Mouse (Mus musculus) spleen, adult 12 weeks (tissue): ENCODE results near the gene Rab3c.

Source experiments
- DNase-seq: peaks from one replicate; pipeline ENCODE4 v3.0.0; 2022; ENCODE audit warnings: low spot score

Gene Rab3c

DNA sequence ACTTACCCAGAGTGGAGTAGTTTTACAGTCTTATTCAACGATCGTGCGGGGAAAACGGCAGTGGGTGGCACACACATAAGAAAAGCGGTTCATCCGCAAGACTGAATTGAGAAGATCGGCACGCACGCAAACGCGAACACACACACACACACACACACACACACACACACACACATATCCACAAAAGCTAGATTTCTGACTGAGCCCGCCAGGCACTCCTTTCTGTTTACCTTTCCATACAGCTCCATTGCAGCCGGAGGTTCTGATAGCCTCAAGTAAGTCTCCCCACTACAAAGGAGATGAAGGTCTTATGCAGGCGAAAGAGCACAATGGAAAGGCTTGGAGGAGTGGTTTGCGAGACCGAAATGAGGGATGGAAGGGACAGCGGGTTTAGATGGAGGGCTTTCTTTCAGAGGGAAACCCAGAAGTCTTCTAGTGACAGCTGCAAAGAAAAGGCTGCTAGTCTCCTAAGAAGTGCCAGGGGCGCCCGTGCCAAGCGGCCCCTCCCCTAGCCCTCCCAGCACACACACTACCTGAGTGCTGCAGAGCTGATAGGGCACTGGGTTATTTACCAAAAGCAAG, at the start of gene Rab3c:
Gene Rab3c, minus strand, starts transcription at position 434 of the 582 bp plus-strand sequence.
- DNase-seq: no peak

DNA sequence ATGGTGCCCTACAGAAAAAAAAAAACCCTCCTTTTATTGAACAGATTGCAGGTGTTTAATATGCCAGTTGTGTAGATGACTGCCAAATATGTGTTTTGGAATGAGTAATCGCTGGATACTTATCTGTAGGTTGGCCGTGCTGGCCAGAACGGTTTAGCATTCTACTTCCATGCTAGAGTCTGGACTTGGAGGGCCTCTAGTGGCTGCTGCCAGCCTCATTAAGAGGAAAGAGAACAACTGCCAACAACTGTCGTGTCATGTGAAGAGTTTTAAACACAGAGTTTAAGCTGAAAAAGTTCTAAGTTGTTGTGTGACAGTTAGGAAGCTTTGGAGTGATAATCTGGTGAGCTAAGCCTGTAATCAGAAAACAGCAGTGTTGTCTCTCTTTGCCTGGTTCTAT, 38.0 kb upstream of the Rab3c start:
- DNase-seq: no peak

DNA sequence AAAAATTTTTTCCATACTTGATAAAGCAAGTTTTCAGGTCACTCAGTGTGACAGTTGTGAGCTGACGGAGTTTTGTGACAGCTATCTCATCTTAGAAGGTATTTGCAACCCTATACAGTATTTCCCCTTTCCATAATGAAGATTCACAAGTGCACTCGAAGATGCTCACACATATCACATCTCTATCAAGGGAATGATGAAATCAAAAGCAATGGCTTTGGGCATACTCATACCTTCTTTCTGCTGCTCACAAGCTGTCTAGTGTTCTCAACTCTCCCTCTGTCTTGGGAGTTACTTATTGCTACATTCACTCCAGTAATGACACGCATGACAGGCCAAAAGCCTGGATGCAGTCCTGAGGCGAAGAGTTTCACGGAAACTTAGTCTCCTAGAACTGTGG, 26.4 kb upstream of the Rab3c start:
- DNase-seq: no peak

DNA sequence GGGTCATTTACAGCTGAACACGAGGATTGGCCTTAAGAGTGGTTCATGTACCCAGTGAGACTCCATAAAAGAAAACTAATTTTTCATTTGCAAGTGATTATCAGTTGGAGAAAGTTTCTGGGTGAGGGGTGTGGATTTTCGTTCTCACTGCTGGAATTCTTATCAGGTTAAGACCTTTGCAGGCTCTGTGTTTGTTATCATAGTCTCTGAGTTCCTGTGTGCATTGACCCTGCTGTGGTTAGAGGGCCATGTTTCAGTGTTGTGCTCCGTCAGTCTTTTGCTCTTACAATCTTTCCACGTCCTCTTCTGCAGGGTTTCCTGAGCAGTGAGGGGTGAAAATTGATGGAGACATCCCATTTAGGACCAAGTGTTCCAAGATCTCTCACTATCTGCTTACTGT, 16.3 kb upstream of the Rab3c start:
- DNase-seq: no peak

DNA sequence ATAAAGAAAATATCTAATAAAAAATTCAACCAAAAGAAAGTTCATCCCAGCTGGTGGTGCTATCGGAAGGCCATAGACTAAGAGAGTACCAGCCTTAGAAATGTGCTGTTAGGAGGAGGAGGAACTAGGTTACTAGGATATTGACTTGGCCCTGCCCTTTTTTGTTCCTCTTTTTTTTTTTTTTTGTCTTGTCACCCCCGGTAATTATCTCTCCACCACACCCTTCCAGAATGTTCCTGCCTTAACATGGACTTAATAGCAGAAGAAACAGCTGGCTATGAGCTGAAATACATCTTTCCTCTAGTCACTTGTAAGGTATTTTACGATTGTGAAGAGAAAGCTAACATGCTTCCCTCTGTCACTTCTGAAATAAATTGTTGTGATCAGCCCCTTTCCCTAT, 7.7 kb upstream of the Rab3c start:
- no peak for DNase-seq

DNA sequence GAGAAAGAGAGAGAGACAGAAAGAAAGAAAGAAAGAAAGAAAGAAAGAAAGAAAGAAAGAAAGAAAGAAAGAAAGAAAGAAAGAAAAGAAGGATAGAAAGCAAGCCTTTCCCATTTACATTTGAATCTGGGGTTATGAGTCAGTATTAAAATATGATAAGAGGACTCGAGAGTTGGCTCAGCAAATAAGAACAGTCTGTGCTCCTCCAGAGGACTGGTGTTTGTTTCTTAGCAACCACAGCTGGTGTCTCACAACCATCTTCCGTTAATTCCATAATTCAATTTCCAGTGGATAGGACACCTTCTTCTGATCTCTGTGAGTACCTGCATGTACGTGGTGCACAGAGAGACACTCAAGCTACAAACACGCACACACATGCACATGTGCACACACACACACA, 3.0 kb upstream of the Rab3c start:
- DNase-seq: no peak

DNA sequence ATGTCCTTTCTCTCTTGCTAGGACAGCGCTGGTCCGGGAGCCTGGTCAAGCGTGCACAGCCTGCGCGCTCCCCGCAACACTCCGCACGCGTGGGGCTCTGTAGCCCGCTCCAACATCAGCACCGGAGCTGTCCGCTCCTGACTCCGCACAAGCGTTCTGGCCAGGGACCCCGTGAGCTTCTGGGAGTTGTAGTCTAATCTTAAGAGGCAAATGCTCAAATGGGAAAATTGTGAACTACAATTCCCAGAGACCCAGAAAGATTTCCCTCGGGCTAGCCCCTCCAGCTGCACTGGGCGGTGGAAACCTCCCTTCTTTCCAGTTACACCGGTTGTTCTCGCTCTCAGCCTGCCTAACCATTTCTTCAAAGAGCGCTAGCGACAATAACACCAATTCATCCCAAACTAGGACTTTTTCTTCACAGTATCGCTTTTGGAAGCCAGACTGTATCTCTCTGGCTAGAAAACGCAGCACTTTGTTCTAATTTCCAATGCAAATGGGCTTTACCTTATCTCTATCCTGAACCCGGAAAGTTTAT, 701 bp downstream of the Rab3c start:
- DNase-seq: no peak

DNA sequence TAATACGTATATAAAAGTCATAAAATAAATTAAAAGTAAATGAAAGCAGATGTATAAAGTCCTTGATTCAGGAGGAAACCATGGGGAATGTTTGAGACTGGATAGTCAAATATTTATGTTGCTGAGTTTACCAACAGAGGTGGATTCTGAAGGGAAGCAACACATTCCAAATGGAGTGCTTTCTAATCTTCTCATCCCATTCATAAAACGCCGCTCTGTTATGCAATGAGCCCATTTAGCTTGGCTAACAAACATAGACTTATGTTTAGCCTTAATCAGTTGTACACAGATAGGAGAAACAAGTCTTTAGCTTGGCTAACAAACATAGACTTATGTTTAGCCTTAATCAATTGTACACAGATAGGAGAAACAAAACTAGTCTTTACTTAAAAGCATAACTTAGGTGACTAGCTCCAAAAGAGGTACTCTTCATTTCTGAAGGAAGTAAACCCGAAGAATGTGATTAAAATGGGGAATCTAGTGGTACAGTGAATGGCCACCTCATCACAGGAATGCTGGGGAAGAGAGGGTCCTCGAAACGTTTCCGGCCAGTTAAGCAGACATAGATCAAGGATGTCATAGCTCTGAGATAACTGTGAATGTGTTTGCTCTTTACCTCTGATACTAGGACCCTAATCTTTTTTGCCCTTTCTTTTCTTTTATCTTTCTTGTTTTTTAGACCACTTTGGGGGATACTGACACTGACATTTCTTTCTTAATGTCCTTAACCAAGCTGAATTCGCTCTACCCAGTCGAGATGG, 1.6 kb downstream of the Rab3c start:
- no peak for DNase-seq

DNA sequence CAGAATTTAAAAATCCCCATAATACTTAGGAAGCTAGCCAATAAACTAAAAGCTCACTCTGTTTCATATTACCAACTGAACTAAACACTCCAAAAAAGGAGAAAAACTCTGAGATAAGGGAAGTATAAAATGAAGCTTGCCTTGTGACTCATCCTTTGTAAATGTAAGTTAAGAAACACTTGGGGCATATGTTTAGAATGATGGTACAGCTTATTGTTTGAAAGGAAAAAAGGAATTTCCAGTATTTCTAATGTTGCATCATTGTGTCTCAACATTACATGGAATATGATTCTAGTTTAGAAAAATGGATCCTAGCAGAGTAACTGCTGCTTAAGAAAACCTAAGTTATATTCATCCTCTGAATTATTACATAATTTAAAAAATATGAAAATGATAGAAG, 3.1 kb downstream of the Rab3c start:
- DNase-seq: no peak

DNA sequence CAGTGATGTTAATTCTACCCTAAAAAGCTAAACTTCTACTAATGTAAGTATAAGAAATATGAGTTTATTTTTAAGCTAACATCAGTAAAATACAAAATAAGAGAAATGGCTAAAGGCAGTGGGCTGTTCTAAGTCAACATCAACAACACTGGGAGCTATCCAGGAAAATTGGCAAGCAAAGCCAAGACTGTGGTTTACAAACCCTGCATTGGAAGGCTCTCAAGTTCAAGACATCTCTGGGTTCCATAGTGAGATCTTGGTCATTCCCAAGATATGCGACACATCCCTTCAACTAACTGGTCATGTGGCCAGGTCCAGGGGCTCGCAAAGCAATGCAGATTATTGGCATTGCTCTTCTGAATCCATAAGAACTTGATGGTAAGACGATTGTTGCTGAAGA, 5.3 kb downstream of the Rab3c start:
- DNase-seq: no peak

DNA sequence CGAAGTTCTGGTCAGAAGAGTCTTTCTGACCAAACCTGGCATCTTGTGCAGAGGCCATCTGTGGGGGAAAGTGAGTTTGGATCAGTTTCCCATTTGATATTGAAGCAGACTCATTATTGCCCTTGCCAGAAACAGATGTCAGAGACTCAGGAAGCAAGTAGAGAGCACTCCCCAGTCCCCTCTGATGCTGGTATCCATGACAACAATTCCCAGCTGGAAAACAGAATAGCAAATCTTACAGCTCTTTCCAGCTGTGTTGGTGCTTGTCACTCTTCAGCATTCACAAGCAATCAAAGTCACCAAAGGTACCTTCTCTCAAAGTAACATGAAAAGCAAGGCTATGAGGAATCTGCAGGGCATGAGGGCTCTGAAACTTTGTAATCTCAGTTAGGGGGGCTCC, 20.1 kb downstream of the Rab3c start:
- DNase-seq: no peak

DNA sequence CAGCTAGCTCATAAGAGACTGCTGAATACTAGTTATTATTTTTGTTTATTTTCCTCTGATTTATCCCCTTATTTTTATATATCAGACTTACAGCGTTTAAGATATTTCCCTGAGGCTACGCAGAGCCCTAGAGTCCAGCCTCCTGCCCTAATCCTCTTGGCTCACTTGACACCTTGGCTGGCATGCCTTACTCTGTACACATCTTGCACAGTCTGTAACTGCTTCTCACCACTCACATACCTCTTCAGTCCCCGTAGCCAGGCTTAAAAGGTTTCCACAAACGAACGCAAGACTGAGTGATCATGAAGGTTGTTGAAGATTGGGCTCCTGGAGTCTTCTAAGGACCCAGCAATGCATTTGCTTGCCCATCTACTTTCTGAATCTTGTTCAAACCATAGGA, 29.3 kb downstream of the Rab3c start:
- no peak for DNase-seq

DNA sequence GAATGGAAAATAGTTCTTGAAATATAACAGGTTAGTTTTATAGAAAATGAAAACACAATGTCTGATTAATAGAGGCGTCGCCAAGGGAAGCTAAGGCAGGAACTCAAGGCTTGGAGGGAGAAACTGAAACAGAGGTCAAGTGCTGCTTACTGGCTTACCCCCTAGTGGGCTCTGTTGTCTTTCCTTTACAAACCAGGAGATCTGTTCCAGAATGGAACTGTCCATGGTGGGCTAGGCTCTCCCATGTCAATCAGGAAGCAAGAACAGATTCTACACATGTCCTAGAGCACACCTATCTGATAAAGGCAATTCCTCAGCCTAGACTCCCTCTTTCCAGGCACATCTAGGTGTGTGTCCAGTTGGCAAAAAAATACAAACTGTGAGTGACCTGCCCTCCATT, 32.3 kb downstream of the Rab3c start:
- no peak for DNase-seq

DNA sequence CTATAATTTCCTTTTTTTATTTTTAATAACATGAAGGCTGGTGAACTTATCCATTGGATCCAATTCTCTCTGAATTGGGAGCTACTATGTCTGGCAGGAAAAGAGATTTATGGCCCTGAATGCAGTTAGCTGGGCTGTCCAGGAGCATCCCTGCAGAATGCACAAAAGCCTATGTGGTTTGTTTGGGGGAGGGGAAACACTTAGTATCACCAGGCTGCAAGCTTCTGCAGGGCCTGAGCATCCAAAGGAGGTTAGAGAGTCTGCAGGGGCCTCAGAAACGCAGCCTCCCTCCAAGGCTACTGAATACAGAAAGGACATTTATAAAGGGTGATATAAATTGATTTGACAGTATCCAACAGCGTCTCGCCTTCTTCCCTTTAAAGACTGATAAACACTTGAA, 41.8 kb downstream of the Rab3c start:
- DNase-seq: no peak

DNA sequence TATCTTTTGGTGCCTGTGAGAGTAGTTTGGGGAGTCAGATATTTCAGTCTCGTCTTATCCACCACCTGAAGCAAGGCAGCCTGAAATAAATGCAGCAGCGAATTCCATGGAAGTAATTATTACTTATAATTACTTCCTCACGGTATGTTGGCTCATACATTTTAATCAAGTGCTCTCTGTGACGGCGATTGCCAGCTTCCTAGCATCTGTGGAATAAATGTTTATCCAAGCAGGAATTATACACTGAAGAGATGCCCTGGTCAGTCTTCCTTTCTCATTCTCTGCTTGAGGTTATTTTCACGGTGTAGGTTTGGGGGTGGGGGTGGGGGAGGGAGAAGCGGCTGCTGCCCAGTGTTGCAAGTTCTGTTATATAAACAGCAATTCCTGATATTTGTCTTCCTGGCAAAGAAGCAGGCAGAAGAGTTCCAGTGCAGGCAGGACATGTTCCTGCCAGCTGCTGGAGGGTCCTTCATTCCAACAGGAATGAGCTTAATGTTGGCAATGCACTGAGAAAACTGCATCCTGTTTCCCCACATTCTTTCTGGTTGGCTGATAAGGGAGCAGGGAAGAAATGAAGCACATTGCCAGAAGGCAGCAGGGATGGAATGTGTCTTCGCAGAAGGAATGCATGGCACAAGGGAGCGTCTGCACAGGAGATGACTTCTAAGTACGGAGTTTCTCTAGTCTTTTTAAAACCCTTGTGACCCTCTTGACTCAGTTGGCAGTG, 43.4 kb downstream of the Rab3c start:
- no peak for DNase-seq

DNA sequence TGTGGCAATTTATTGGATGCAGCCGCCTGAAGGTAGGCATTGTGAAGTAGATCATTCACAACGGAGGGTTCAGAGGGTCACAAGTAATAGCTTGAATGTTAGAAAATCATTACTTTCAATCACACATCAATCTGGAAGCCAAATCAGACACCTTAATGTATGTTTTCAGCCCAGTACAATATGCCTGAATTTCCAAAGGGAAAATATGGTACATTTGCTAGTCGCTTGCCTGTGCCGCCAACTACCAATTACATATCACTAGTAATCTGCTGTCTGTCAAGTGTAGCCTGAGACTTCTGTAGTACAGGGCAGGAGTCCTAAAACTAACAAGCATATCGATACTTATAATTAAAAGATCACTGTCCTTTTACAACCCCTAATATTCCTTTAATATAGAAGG, 47.4 kb downstream of the Rab3c start:
- no peak for DNase-seq

DNA sequence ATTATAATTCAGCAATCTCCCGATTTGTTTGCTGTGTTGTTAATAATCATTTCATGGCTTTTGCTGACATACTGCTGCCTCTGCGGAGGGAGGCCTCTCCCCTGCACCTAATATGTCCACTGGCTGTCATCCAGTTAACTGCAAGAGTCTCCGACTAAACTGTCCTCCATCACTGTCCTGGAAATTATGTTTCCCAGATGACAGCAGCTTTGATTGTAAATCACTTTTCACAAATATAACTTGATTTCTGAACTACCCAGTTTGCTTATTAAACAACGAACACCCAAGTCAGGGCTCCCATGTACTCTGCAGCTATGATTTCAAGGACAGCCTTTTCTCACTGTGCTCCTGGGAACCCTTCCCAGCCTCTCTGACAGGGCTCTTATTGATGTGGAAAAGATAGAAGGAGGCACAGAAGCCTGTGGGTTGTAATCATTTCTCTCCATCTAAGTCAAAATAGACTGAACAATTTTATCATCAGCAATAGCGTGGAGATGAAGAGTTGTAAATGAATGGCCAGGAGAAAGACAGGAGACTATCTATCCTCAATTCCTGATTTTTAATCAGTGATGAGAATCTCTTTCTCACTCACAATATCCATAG, 49.6 kb downstream of the Rab3c start:
- no peak for DNase-seq

DNA sequence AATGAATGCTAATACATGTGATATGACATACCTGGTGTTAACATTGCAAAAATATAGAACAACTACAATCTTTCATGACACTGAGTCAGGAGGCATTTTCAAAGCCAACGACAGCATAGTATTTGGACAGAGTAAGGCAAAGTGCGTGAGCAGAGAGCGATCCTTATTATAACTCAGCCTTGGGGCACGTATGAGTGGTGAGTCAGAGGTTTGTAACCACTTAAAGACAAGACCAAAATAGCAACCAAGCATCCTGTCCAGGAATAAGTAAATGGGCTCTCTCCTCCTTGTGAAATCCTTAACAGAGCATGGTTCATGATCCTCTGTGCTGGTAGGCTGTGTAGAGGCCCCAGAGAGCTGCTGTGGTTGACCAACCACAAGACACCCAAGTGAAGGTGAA, 50.8 kb downstream of the Rab3c start:
- DNase-seq: no peak

DNA sequence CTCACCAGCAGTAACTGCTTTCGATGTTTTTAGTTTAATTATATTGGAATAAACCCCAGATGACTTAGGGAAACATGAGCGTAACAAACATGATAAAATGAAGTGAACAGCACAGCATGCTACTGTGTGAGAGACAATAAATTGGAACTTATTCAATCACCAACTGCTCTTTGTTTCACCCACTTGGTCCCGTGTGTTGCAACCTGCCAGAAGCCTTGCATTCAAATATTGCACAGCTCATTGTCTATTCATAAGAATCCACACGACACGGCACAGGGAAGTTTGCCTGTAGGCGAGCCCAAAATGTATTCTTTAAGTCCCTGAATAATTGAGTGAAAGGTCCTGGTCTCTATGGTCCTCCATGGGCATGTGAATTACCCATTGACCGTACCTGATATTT, 61.6 kb downstream of the Rab3c start:
- DNase-seq: no peak

DNA sequence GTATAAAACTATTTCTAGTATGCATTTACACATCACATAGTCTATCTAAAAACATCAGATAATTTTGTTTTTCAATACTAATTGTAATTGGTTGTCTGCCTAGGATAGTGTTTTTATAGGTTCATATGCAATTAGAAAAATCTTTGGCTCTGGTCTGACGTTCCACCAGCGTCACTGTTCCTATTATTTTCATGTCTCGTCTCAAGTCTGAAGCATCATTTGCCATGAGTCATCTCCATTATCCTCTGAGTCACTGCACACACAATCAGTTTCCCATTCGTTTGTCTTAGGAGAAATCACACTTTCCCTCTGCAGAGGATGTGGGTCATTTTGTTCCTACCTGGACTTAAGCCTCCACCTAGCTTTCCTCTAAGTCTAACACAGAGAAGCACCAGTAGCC, 62.3 kb downstream of the Rab3c start:
- DNase-seq: no peak

DNA sequence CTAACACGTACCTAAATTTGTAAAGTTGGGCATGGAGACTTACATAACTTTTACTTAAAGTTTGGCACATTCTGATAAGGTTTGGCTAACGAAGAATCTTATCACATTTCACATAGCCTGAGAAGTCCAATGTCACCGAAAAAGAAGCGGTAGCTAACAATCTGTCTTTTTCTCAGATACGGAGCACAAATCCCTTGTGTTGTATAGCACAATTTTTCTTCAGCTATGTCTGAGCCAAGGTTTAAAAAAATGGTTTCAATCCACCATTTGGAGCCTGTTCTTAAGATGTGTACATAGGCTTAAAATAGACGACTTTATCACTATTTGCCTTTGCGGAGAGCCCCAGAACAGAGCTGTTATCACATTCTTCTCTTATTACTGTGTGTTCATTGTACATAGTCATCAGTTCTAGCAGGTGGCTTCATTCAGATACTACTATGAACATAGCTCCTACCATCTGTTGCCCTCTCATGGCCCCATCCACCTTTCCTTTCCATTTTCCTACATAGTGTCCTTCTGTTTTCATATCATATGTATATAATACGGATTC, 69.2 kb downstream of the Rab3c start:
- DNase-seq: no peak

DNA sequence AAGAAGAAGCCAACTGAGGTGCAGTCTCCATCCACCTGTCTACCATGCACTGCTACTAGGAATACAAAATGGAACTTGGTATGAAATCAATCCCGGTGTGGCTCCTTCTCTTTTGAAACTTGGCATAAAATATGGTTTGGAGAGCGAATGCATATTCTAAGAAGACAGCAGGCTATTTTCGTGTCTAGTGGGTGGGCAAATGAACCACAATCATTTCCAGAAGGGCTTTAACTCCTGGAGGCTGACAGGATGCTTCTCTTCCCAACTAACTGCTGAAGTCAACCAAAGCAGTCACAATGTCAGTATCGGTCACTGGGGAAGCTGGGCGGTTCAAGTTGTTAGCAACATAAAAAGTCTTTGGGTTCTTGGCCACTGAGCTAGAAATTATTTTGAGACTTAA, 81.9 kb downstream of the Rab3c start:
- no peak for DNase-seq

DNA sequence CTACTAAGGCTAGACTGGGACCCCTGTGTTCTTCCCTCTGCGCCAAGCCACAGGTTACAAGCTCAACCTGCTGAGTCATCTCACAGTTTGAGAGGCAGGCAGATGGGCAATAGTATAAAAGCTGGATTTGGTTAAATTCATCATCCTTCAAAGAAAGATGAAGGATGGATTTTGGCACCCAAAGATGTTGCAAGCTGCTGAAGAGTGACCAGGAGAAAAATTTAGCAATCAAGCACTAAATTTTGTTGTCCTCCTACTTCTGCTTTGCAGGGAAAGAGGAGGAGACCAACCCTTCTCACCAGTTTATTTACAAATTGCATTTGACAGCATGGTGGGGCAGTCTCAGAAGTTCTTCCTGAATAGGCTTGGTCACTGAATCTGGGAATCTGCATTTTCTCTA, 90.8 kb downstream of the Rab3c start:
- no peak for DNase-seq
